Mouse (Mus musculus) intestine, postnatal 0 days (tissue): ENCODE data around the gene Cfap52. TPM values are rescaled to one million over a fixed set of nuclear protein-coding genes. Genes with fewer than 3 reads are reported as not detected.

Source experiments
- ATAC-seq: fragments of 200-750 bp; cut with Nextera tagmentation; 2 replicates; pipeline ENCODE4 v1.8.0; 2017; ENCODE audit warnings: mild to moderate bottlenecking, moderate TSS enrichment, moderate library complexity
- H3K27ac ChIP-seq: fragments of 300-500 bp; sonication (generic); 2 replicates; pipeline ENCODE4 v1.5.1; 2014; ENCODE audit warnings: mild to moderate bottlenecking, low read depth, low read length, moderate library complexity
- H3K27me3 ChIP-seq: fragments of 300-500 bp; sonication (generic); replicated peaks from 2 replicates; pipeline ENCODE4 v1.6.1; 2014; ENCODE audit warnings: low read length, mixed read lengths; ENCODE audit not compliant: control insufficient read depth, insufficient read depth
- H3K36me3 ChIP-seq: fragments of 300-500 bp; sonication (generic); 2 replicates; pipeline ENCODE4 v1.6.1; 2014; ENCODE audit warnings: mild to moderate bottlenecking, moderate library complexity; ENCODE audit not compliant: control insufficient read depth, insufficient read depth
- H3K4me1 ChIP-seq: fragments of 300-500 bp; sonication (generic); replicated peaks from 2 replicates; pipeline ENCODE4 v1.6.1; 2014; ENCODE audit warnings: antibody characterized with exemption, low read length, mixed read lengths; ENCODE audit not compliant: control insufficient read depth, insufficient read depth
- H3K4me2 ChIP-seq: fragments of 300-500 bp; sonication (generic); replicated peaks from 2 replicates; pipeline ENCODE4 v1.6.1; 2014; ENCODE audit warnings: low read depth, mild to moderate bottlenecking, moderate library complexity
- H3K4me3 ChIP-seq: fragments of 300-500 bp; sonication (generic); 2 replicates; pipeline ENCODE4 v1.5.1; 2014; ENCODE audit warnings: low read depth, low read length
- H3K9ac ChIP-seq: fragments of 300-500 bp; sonication (generic); 2 replicates; pipeline ENCODE4 v1.6.1; 2014; ENCODE audit warnings: mild to moderate bottlenecking, low read depth, low read length
- H3K9me3 ChIP-seq: fragments of 300-500 bp; sonication (generic); 2 replicates; pipeline ENCODE4 v1.6.1; 2016; ENCODE audit warnings: mixed run types; ENCODE audit not compliant: control insufficient read depth
- CTCF ChIP-seq: sonication (generic); IDR thresholded peaks from 2 replicates; pipeline ENCODE4 v1.5.1; 2016; ENCODE audit warnings: low read depth, mild to moderate bottlenecking, control low read depth, antibody characterized with exemption, moderate library complexity
- WGBS: fragments of 180-500 bp; shearing (Covaris S2); extraction: QIAGEN DNeasy Blood & Tissue Kit; methylation state at CpG from one replicate; pipeline ENCODE4 v1.1.7; 2014; 5-methylcytosine and 5-hydroxymethylcytosine counted together
- polyA plus RNA-seq: library from polyadenylated mRNA; unstranded; fragments of >200 nt; fragmentation: Nextera tagmentation; extraction: Ambion mirVana; gene quantifications from 2 replicates; pipeline ENCODE4 v1.2.1, GENCODE M21; 2015

Cfap52 gene
- polyA plus RNA-seq, 1 experiment from 2014 or later, result 1.4 TPM

GRCm38 (mm10) chr11:67972606-67973005 lies 7.2 kb upstream of the Cfap52 start:
- no peaks in the 10 kb centered on the region for H3K9me3 ChIP-seq
- no peaks in the 10 kb centered on the region for H3K27me3 ChIP-seq
- ATAC-seq, result no peak
- H3K9ac ChIP-seq, result no peak overlapping the region
- H3K27ac ChIP-seq, result no peak overlapping the region
- H3K36me3 ChIP-seq, result peaks cover 37% of the 10 kb centered on the region
- no peak for TF ChIP-seq CTCF
- 63% methylated on average over 1 of the region's 1 CpGs for WGBS
- 0 out of 2 replicates have a peak, but pooled peaks cover 2% of the 10 kb centered on the region for H3K4me1 ChIP-seq
- no peak overlapping the region for H3K4me3 ChIP-seq
- H3K4me2 ChIP-seq, result no peak overlapping the region

- ATAC-seq, result no peak
- no peak for TF ChIP-seq CTCF
- 66% methylated on average over 11 of the region's 11 CpGs for WGBS
Measured at GRCm38 (mm10) chr11:67967831-67968230, 2.4 kb upstream of the Cfap52 start.

GRCm38 (mm10) chr11:67965905-67966878 lies 741 bp upstream of the Cfap52 start, which contains the start of gene Stx8:
Gene Stx8, plus strand, starts transcription at chr11:67966193.
- WGBS, result under 1% methylated on average over 28 of the region's 28 CpGs
- Histone ChIP-seq H3K36me3 (peaks cover 12% of the 10 kb centered on the region), H3K27me3 (no peaks in the 10 kb centered on the region), H3K9me3 (no peaks in the 10 kb centered on the region), H3K9ac (peak within 1 kb of the TSS; percentile 60), H3K27ac (peak within 1 kb of the TSS; percentile 21; the same call in 1 of the 2 replicates), H3K4me3 (peak within 1 kb of the TSS; percentile 65), H3K4me2 (peak within 1 kb of the TSS; percentile 68), H3K4me1 (0 out of 2 replicates have a peak, but pooled peaks cover 3% of the 10 kb centered on the region)
- TF ChIP-seq CTCF, result no peak
- peak; percentile 74 for ATAC-seq

More at GRCm38 (mm10) chr11:67967831-67968230, 2.4 kb upstream of the Cfap52 start:
- no peak overlapping the region for H3K9ac ChIP-seq
- H3K9me3 ChIP-seq, result no peaks in the 10 kb centered on the region
- no peak overlapping the region for H3K27ac ChIP-seq
- H3K36me3 ChIP-seq, result peaks cover 19% of the 10 kb centered on the region
- no peak overlapping the region for H3K4me2 ChIP-seq
- H3K4me3 ChIP-seq, result no peak overlapping the region
- 0 out of 2 replicates have a peak, but pooled peaks cover 3% of the 10 kb centered on the region for H3K4me1 ChIP-seq
- H3K27me3 ChIP-seq, result no peaks in the 10 kb centered on the region

- Histone ChIP-seq H3K4me2 (no peak overlapping the region), H3K4me3 (no peak overlapping the region), H3K27ac (no peak overlapping the region), H3K4me1 (0 out of 2 replicates have a peak, but pooled peaks cover 3% of the 10 kb centered on the region), H3K9me3 (no peaks in the 10 kb centered on the region), H3K9ac (no peak overlapping the region), H3K27me3 (no peaks in the 10 kb centered on the region), H3K36me3 (no peaks in the 10 kb centered on the region)
- peak; percentile 53 for TF ChIP-seq CTCF
- WGBS, result 71% methylated on average over 6 of the region's 6 CpGs
- ATAC-seq, result no peak
Measured at GRCm38 (mm10) chr11:67964110-67964509, 1.3 kb downstream of the Cfap52 start.

GRCm38 (mm10) chr11:67954413-67954812 lies 11.0 kb downstream of the Cfap52 start:
- Histone ChIP-seq H3K27me3 (no peaks in the 10 kb centered on the region), H3K27ac (no peak overlapping the region), H3K4me1 (no peaks in the 10 kb centered on the region), H3K4me2 (no peak overlapping the region), H3K9me3 (no peaks in the 10 kb centered on the region), H3K36me3 (no peaks in the 10 kb centered on the region), H3K4me3 (no peak overlapping the region), H3K9ac (no peak overlapping the region)
- WGBS, result 83% methylated on average over 6 of the region's 6 CpGs
- no peak for TF ChIP-seq CTCF
- no peak for ATAC-seq

GRCm38 (mm10) chr11:67953604-67954003 lies 11.8 kb downstream of the Cfap52 start:
- H3K9me3 ChIP-seq, result no peaks in the 10 kb centered on the region
- WGBS, result 78% methylated on average over 5 of the region's 5 CpGs
- no peak for TF ChIP-seq CTCF
- H3K36me3 ChIP-seq, result no peaks in the 10 kb centered on the region
- H3K9ac ChIP-seq, result no peak overlapping the region
- H3K27me3 ChIP-seq, result no peaks in the 10 kb centered on the region
- H3K4me3 ChIP-seq, result no peak overlapping the region
- no peak overlapping the region for H3K4me2 ChIP-seq
- H3K27ac ChIP-seq, result no peak overlapping the region
- no peak for ATAC-seq
- no peaks in the 10 kb centered on the region for H3K4me1 ChIP-seq
